Mouse (Mus musculus) embryonic facial prominence, embryonic 14.5 days (tissue): ENCODE results near the gene Usp3. TPM values are rescaled to one million over a fixed set of nuclear protein-coding genes. Genes with fewer than 3 reads are reported as not detected.

Source experiments
- ATAC-seq: fragments of 200-750 bp; cut with Nextera tagmentation; 2 replicates; pipeline ENCODE4 v1.8.0; 2017; ENCODE audit warnings: low read depth, moderate number of reproducible peaks, moderate TSS enrichment
- DNase-seq: peaks from one replicate; pipeline ENCODE4 v3.0.0-alpha.2; 2015; ENCODE audit warnings: low spot score
- H3K27ac ChIP-seq: fragments of 300-500 bp; sonication (generic); replicated peaks from 2 replicates; pipeline ENCODE4 v1.5.1; 2014; ENCODE audit warnings: low read depth, mild to moderate bottlenecking, low read length, moderate library complexity
- H3K27me3 ChIP-seq: fragments of 300-500 bp; sonication (generic); replicated peaks from 2 replicates; pipeline ENCODE4 v1.6.1; 2014; ENCODE audit warnings: low read length; ENCODE audit not compliant: control insufficient read depth, insufficient read depth
- H3K36me3 ChIP-seq: fragments of 300-500 bp; sonication (generic); 2 replicates; pipeline ENCODE4 v1.6.1; 2014; ENCODE audit warnings: low read length, mixed read lengths; ENCODE audit not compliant: control insufficient read depth, insufficient read depth
- H3K4me1 ChIP-seq: fragments of 300-500 bp; sonication (generic); 2 replicates; pipeline ENCODE4 v1.6.1; 2014; ENCODE audit warnings: antibody characterized with exemption, low read length; ENCODE audit not compliant: control insufficient read depth, insufficient read depth
- H3K4me2 ChIP-seq: fragments of 300-500 bp; sonication (generic); 2 replicates; pipeline ENCODE4 v1.6.1; 2014; ENCODE audit warnings: low read depth, mild to moderate bottlenecking, low read length, moderate library complexity, mixed read lengths
- H3K4me3 ChIP-seq: fragments of 300-500 bp; sonication (generic); 2 replicates; pipeline ENCODE4 v1.5.1; 2014; ENCODE audit warnings: low read depth, mild to moderate bottlenecking, low read length
- H3K9ac ChIP-seq: fragments of 300-500 bp; sonication (generic); 2 replicates; pipeline ENCODE4 v1.6.1; 2014; ENCODE audit warnings: low read depth, mild to moderate bottlenecking, low read length, moderate library complexity, mixed read lengths
- H3K9me3 ChIP-seq: fragments of 300-500 bp; sonication (generic); 2 replicates; pipeline ENCODE4 v1.6.1; 2016; ENCODE audit warnings: low read length; ENCODE audit not compliant: control insufficient read depth
- WGBS: fragments of 180-500 bp; shearing (Covaris S2); extraction: QIAGEN DNeasy Blood & Tissue Kit; methylation state at CpG from one replicate; pipeline ENCODE4 v1.1.7; 2014; 5-methylcytosine and 5-hydroxymethylcytosine counted together
- polyA plus RNA-seq: library from polyadenylated mRNA; unstranded; fragments of >200 nt; fragmentation: Nextera tagmentation; extraction: Ambion mirVana; gene quantifications from 2 replicates; pipeline ENCODE4 v1.2.1, GENCODE M21; 2014

The Usp3 gene
- polyA plus RNA-seq, 1 experiment from 2014 or later = 49.6 TPM

DNA sequence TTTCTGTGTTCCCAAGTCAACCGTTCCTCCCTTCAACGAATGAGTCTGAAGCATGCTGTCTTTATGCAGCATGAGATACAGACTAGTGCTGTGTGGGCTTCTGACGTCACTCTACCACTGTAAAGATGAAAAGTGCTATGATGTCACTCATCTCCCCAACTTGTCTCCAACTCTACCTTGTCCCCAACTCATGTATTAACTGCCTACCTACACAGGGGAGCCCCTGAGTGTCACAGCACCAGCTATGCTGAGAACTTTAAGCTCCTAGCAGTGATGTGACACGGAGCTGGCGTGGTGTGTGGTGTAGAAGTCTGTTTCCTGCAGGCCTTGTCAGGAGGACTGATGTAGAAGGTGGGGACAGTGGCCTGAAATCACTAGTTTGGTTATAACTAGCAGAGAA is 5.7 kb upstream of the Usp3 start:
- Histone ChIP-seq H3K4me2 (no peak overlapping the region), H3K9ac (no peak overlapping the region), H3K36me3 (no peaks in the 10 kb centered on the region), H3K27me3 (no peaks in the 10 kb centered on the region), H3K9me3 (no peaks in the 10 kb centered on the region), H3K4me3 (no peak overlapping the region), H3K27ac (no peak overlapping the region), H3K4me1 (peaks cover 19% of the 10 kb centered on the region)
- no peak for ATAC-seq
- 60% methylated on average over 5 of the region's 5 CpGs for WGBS
- DNase-seq = no peak

DNA sequence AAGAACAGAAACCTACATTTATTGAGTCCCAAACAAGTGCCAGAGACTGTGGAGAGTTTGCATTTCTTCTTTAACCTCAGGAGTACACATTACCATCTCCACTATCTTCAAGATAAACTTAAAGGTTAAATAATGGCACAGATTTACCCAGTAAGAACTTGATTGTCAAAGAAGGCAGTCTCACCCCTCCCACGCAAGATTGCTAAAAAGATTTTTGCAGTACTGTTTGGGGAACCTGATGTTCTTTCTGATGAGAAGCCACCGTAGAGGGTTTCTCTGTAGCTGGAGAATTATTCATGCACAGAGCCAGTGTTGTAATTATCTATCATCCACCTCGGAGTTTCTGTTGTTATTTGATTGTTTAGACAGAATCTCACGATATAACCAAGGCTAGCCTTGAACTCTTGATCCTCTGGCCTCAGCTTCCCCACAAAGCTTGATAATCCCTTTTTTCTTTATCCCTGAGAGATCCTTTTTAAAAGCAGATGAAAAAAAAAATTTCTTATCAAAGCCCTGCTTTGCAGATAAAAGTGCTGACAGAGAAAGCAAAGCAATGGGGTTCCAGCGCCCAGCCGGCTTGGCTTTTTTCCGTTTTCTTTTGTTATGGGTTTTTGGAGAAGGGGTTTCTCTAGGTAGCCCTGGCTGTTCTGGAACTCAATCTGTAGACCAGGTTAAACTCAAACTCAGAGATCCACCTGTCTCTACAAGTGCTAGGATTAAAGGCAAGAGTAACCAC is 4.7 kb upstream of the Usp3 start:
- DNase-seq (no peak), ATAC-seq (no peak)
- Histone ChIP-seq H3K4me1 (peaks cover 22% of the 10 kb centered on the region), H3K27me3 (no peaks in the 10 kb centered on the region), H3K36me3 (no peaks in the 10 kb centered on the region), H3K9ac (no peak overlapping the region), H3K4me3 (no peak overlapping the region), H3K27ac (no peak overlapping the region), H3K4me2 (no peak overlapping the region), H3K9me3 (no peaks in the 10 kb centered on the region)
- 36% methylated on average over 7 of the region's 7 CpGs for WGBS

DNA sequence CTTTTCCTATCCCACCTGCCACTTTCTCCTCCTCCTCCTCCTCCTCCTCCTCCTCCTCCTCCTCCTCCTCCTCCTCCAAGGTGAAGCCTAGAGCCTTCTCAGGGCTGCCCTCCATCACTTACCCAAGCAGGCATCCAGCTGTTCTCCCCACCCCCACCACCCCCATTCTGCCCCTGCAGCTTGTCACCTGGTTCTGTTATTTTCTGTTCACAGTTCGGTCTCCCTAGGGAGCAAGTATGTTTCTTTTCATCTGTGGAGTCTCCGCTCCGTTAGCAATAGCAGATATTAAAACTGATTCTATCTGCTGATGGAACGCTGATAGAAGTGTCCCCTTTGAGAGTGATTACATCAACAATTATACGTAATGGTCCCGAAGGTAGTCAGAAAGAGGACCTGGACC is 4.1 kb upstream of the Usp3 start:
- no peaks in the 10 kb centered on the region for H3K27me3 ChIP-seq
- no peak overlapping the region for H3K4me3 ChIP-seq
- ATAC-seq = no peak
- no peak for DNase-seq
- H3K27ac ChIP-seq = no peak overlapping the region
- no peaks in the 10 kb centered on the region for H3K36me3 ChIP-seq
- 23% methylated on average over 6 of the region's 6 CpGs for WGBS
- no peak overlapping the region for H3K9ac ChIP-seq
- peaks cover 22% of the 10 kb centered on the region for H3K4me1 ChIP-seq
- H3K9me3 ChIP-seq = no peaks in the 10 kb centered on the region
- H3K4me2 ChIP-seq = no peak overlapping the region

- DNase-seq (peak; percentile 77), ATAC-seq (no peak)
- no peaks in the 10 kb centered on the region for H3K9me3 ChIP-seq
- WGBS = 26% methylated on average over 5 of the region's 5 CpGs
- no peaks in the 10 kb centered on the region for H3K27me3 ChIP-seq
- H3K27ac ChIP-seq = 0 out of 2 replicates have a peak overlapping the region, but pooled peaks have one; percentile 8
- no peak overlapping the region for H3K4me3 ChIP-seq
- H3K4me2 ChIP-seq = no peak overlapping the region
- peaks cover 27% of the 10 kb centered on the region for H3K4me1 ChIP-seq
- H3K36me3 ChIP-seq = no peaks in the 10 kb centered on the region
- no peak overlapping the region for H3K9ac ChIP-seq
Measured at GRCm38 (mm10) chr9:66595722-66596675, 3.1 kb upstream of the Usp3 start.

- Histone ChIP-seq H3K27ac (no peak overlapping the region), H3K9ac (no peak overlapping the region), H3K27me3 (no peaks in the 10 kb centered on the region), H3K36me3 (no peaks in the 10 kb centered on the region), H3K4me1 (peaks cover 37% of the 10 kb centered on the region), H3K9me3 (no peaks in the 10 kb centered on the region), H3K4me3 (no peak overlapping the region), H3K4me2 (peak overlapping the region; percentile 73)
- 73% methylated on average over 3 of the region's 3 CpGs for WGBS
- DNase-seq (no peak), ATAC-seq (no peak)
Measured at GRCm38 (mm10) chr9:66594061-66594460, 1.1 kb upstream of the Usp3 start.

- Histone ChIP-seq H3K27ac (peak overlapping the region; percentile 64), H3K4me3 (peak overlapping the region; percentile 96), H3K27me3 (no peaks in the 10 kb centered on the region), H3K9me3 (no peaks in the 10 kb centered on the region), H3K36me3 (no peaks in the 10 kb centered on the region), H3K4me1 (peaks cover 39% of the 10 kb centered on the region), H3K4me2 (peak overlapping the region; percentile 73), H3K9ac (peak overlapping the region; percentile 55)
- DNase-seq = peak; percentile 42
- ATAC-seq = no peak
- 7% methylated on average over 12 of the region's 12 CpGs for WGBS
Measured at GRCm38 (mm10) chr9:66593613-66593969, 649 bp upstream of the Usp3 start.

GRCm38 (mm10) chr9:66591851-66592645 is 894 bp downstream of the Usp3 start:
- H3K27ac ChIP-seq = peak overlapping the region; percentile 93
- no peaks in the 10 kb centered on the region for H3K36me3 ChIP-seq
- DNase-seq (peak; percentile 64), ATAC-seq (peak; percentile 48)
- H3K27me3 ChIP-seq = no peaks in the 10 kb centered on the region
- peak overlapping the region; percentile 93 for H3K9ac ChIP-seq
- WGBS = under 1% methylated on average over 23 of the region's 83 CpGs
- H3K4me3 ChIP-seq = peak overlapping the region; percentile 96
- H3K4me1 ChIP-seq = peaks cover 50% of the 10 kb centered on the region
- no peaks in the 10 kb centered on the region for H3K9me3 ChIP-seq
- H3K4me2 ChIP-seq = peak overlapping the region; percentile 73

DNA sequence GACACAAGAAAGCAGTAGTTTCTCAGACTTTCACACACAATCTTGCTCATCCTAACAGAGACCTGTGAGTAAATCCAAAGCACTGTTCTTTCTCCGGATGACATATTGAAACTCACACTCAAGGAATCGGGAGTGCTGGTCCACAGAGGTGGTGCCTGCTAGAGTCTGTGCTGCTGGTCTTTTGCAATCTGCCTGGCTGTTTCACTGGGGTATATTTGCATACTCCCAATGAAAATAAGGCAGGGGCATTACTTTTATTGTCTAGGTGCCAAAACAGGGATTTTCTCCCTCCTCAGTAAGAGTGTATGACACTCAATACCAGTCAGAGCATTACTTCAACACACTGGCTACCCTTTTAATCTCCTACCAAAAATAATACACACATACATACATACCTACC is 2.9 kb downstream of the Usp3 start:
- no peak overlapping the region for H3K4me3 ChIP-seq
- peak overlapping the region; percentile 18; the same call in 1 of the 2 replicates for H3K4me2 ChIP-seq
- DNase-seq (no peak), ATAC-seq (no peak)
- H3K9me3 ChIP-seq = no peaks in the 10 kb centered on the region
- H3K36me3 ChIP-seq = no peaks in the 10 kb centered on the region
- WGBS = 51% methylated on average over 2 of the region's 2 CpGs
- no peaks in the 10 kb centered on the region for H3K27me3 ChIP-seq
- no peak overlapping the region for H3K27ac ChIP-seq
- H3K9ac ChIP-seq = no peak overlapping the region
- peaks cover 45% of the 10 kb centered on the region for H3K4me1 ChIP-seq
